Mouse (Mus musculus) intestine, postnatal 0 days (tissue): ENCODE measurements at regions not wholly inside any gene's neighbourhood (a gene's known extent, or its start where the extent isn't known, plus 50 kb on each side); places are given as distances from the start of the nearest gene placed in this dataset.

Source experiments
- ATAC-seq: fragments of 200-750 bp; cut with Nextera tagmentation; 2 replicates; pipeline ENCODE4 v1.8.0; 2017; ENCODE audit warnings: mild to moderate bottlenecking, moderate TSS enrichment, moderate library complexity
- H3K27ac ChIP-seq: fragments of 300-500 bp; sonication (generic); 2 replicates; pipeline ENCODE4 v1.5.1; 2014; ENCODE audit warnings: mild to moderate bottlenecking, low read depth, low read length, moderate library complexity
- H3K27me3 ChIP-seq: fragments of 300-500 bp; sonication (generic); replicated peaks from 2 replicates; pipeline ENCODE4 v1.6.1; 2014; ENCODE audit warnings: low read length, mixed read lengths; ENCODE audit not compliant: control insufficient read depth, insufficient read depth
- H3K36me3 ChIP-seq: fragments of 300-500 bp; sonication (generic); 2 replicates; pipeline ENCODE4 v1.6.1; 2014; ENCODE audit warnings: mild to moderate bottlenecking, moderate library complexity; ENCODE audit not compliant: control insufficient read depth, insufficient read depth
- H3K4me1 ChIP-seq: fragments of 300-500 bp; sonication (generic); replicated peaks from 2 replicates; pipeline ENCODE4 v1.6.1; 2014; ENCODE audit warnings: antibody characterized with exemption, low read length, mixed read lengths; ENCODE audit not compliant: control insufficient read depth, insufficient read depth
- H3K4me2 ChIP-seq: fragments of 300-500 bp; sonication (generic); replicated peaks from 2 replicates; pipeline ENCODE4 v1.6.1; 2014; ENCODE audit warnings: low read depth, mild to moderate bottlenecking, moderate library complexity
- H3K4me3 ChIP-seq: fragments of 300-500 bp; sonication (generic); 2 replicates; pipeline ENCODE4 v1.5.1; 2014; ENCODE audit warnings: low read depth, low read length
- H3K9ac ChIP-seq: fragments of 300-500 bp; sonication (generic); 2 replicates; pipeline ENCODE4 v1.6.1; 2014; ENCODE audit warnings: mild to moderate bottlenecking, low read depth, low read length
- H3K9me3 ChIP-seq: fragments of 300-500 bp; sonication (generic); 2 replicates; pipeline ENCODE4 v1.6.1; 2016; ENCODE audit warnings: mixed run types; ENCODE audit not compliant: control insufficient read depth
- CTCF ChIP-seq: sonication (generic); IDR thresholded peaks from 2 replicates; pipeline ENCODE4 v1.5.1; 2016; ENCODE audit warnings: low read depth, mild to moderate bottlenecking, control low read depth, antibody characterized with exemption, moderate library complexity
- WGBS: fragments of 180-500 bp; shearing (Covaris S2); extraction: QIAGEN DNeasy Blood & Tissue Kit; methylation state at CpG from one replicate; pipeline ENCODE4 v1.1.7; 2014; 5-methylcytosine and 5-hydroxymethylcytosine counted together

DNA sequence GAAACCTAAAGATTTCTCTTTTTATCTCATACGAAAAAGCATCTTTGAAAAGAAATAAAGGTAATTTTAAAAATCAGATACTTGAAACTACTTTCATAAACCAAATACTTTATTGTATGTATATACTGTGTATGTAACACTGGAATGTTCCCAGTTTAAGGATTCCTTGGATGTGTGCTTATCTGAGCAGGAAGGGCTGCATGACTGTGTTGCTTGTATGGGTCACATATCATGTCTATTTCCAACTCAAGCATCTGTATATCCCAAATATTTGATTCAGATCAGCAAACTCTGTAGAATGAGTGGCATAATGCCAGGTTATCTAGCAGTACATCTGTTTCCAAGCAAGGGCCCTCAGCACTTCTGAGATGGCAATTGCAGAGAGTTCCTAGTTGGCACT is 330.1 kb downstream of the Inhba start:
- no peaks in the 10 kb centered on the region for H3K36me3 ChIP-seq
- no peak overlapping the region for H3K9ac ChIP-seq
- no peak overlapping the region for H3K27ac ChIP-seq
- WGBS = 87% methylated on average over 1 of the region's 1 CpGs
- no peak overlapping the region for H3K4me3 ChIP-seq
- H3K4me2 ChIP-seq = no peak overlapping the region
- no peaks in the 10 kb centered on the region for H3K9me3 ChIP-seq
- ATAC-seq = no peak
- no peaks in the 10 kb centered on the region for H3K4me1 ChIP-seq
- no peaks in the 10 kb centered on the region for H3K27me3 ChIP-seq
- TF ChIP-seq CTCF = no peak

DNA sequence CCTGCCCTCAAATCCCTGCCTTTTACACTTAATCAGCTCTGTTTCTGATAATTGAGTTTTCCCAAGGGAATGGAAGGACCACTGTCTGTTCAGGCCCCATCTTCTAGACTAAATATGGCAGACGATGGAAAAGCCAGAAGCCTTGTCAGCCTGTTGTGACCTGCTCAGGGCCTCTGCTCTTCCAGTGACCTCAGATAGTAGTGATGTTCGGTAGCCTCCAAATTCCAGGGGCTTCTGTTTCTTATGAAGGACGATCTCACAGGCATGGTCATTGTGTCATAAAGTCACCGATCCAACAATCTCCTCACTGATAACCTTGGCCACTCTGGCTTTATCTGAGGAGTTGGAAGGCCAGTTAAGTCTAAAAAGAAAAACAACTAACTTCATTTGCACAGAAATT is 330.5 kb downstream of the Inhba start:
- Histone ChIP-seq H3K4me3 (no peak overlapping the region), H3K9me3 (no peaks in the 10 kb centered on the region), H3K27ac (no peak overlapping the region), H3K9ac (no peak overlapping the region), H3K4me1 (no peaks in the 10 kb centered on the region), H3K36me3 (no peaks in the 10 kb centered on the region), H3K4me2 (no peak overlapping the region), H3K27me3 (no peaks in the 10 kb centered on the region)
- no peak for ATAC-seq
- TF ChIP-seq CTCF = no peak
- 49% methylated on average over 4 of the region's 4 CpGs for WGBS

DNA sequence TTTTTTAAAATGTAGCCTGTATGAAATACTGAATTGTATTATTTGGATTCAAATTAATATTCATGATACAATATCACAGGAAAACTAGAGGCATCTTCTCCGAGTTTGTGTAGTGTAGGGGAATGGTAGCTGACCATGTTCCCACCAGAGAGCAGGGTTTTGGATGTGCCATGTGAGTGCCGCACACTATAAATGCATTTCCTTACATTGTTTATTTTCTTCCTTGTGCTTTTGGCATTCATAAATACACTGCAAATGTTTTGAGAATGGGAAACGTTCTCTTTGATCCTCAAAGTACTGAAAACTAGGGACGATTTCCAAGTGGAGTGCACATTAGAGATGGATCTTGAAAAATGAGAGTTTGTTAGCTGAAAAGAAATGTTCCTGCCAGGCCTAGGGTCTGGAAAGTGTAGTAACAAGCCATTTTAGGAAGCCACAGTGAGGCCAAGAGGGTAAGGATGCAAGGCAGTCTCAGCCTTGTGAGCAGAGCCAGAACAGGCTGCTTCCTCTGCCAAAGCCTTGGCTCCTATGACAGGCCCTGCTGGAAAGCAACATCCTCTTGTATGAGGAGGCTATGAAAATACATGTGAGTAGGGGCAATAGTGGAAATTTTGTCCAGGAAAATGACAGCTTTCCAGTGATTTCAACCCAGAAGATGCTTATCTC is 331.8 kb downstream of the Inhba start:
- Histone ChIP-seq H3K4me2 (no peak overlapping the region), H3K4me1 (no peaks in the 10 kb centered on the region), H3K27me3 (no peaks in the 10 kb centered on the region), H3K27ac (no peak overlapping the region), H3K9me3 (no peaks in the 10 kb centered on the region), H3K4me3 (no peak overlapping the region), H3K9ac (no peak overlapping the region), H3K36me3 (no peaks in the 10 kb centered on the region)
- ATAC-seq = no peak
- no peak for TF ChIP-seq CTCF
- WGBS = 71% methylated on average over 4 of the region's 4 CpGs

DNA sequence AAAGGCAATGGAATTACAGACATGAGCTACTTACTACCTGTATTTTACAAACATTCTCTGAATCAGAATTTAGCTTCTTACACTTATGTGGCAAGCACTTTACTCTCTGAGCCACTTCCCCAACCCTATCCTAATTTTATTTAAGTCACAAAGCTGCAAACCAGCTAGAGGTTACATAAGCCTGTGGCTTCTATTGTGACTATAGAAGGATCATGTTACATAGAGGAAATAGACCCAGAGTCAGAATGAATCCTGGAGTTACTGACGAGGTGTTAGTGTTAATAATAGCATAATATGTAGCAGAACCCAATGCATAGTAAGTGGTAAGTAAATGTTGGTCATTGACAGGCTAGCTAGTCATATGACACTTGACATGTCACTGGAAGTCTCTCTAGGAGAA is 337.7 kb downstream of the Inhba start:
- 24% methylated on average over 1 of the region's 1 CpGs for WGBS
- Histone ChIP-seq H3K27ac (no peak overlapping the region), H3K36me3 (no peaks in the 10 kb centered on the region), H3K9ac (no peak overlapping the region), H3K4me2 (no peak overlapping the region), H3K4me1 (no peaks in the 10 kb centered on the region), H3K4me3 (no peak overlapping the region), H3K9me3 (no peaks in the 10 kb centered on the region), H3K27me3 (no peaks in the 10 kb centered on the region)
- no peak for TF ChIP-seq CTCF
- no peak for ATAC-seq

DNA sequence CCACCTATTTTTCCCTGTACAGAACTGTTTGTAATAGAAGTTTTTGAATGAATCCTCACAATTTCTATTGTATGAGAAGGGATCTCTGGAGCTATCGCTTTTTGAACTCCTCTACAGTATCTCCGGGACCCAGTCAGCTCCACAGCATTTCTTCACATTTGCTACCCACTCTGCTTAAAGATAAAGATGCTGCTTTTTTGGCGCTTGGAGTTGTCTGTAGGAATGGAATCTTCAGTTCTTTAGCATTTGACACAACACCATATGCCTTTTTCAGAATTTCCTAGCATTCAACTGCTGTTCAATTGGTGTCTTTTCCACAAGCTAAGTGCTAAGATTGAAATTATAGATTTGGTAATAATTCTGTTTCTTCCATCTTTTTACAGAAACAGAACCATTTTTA is 338.4 kb downstream of the Inhba start:
- Histone ChIP-seq H3K36me3 (no peaks in the 10 kb centered on the region), H3K4me3 (no peak overlapping the region), H3K27me3 (no peaks in the 10 kb centered on the region), H3K4me1 (no peaks in the 10 kb centered on the region), H3K9me3 (no peaks in the 10 kb centered on the region), H3K27ac (no peak overlapping the region), H3K9ac (no peak overlapping the region), H3K4me2 (no peak overlapping the region)
- TF ChIP-seq CTCF = no peak
- no peak for ATAC-seq
- WGBS = 87% methylated on average over 3 of the region's 3 CpGs

DNA sequence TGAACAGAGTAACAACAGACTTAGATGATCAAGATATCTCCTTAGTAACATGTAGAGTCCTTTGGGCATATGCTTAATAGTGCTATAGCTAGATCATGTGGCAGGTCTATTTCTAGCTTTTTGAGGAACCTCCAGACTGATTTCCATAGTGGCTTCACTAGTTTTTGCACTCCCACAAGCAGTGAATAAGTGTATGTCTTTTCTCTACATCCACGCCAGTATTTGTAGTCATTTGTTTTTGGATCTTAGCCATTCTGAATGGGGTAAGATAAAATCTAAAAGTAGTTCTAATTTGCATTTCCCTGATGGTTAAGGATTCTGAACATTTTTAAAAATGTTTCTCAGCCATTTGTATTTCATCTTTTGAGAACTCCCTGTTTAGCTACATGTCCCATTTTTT is 343.7 kb downstream of the Inhba start:
- Histone ChIP-seq H3K9ac (no peak overlapping the region), H3K4me1 (no peaks in the 10 kb centered on the region), H3K36me3 (no peaks in the 10 kb centered on the region), H3K27ac (no peak overlapping the region), H3K4me3 (no peak overlapping the region), H3K27me3 (no peaks in the 10 kb centered on the region), H3K4me2 (no peak overlapping the region), H3K9me3 (no peaks in the 10 kb centered on the region)
- WGBS = 73% methylated on average over 1 of the region's 1 CpGs
- no peak for ATAC-seq
- no peak for TF ChIP-seq CTCF

DNA sequence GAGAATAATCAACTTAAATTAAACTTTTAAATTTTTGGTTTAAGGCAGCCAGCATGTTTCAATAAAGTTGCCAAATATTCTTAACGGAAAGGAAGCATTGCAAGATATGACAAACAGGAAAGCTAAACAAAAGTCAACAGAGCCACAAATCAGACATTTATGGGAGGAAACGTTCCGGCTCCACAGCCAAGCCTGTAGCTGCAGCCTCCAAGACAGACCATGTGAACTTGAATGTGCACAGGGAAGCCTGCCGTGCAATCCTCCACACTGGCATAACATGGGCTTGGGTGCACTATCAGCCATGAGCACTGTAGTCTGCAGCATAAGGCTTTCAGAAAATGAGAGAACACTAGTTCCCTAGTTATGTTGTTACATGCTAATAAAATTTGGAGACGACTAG is 367.8 kb downstream of the Inhba start:
- no peak overlapping the region for H3K4me3 ChIP-seq
- H3K27me3 ChIP-seq = no peaks in the 10 kb centered on the region
- no peak for TF ChIP-seq CTCF
- no peak overlapping the region for H3K27ac ChIP-seq
- no peak overlapping the region for H3K4me2 ChIP-seq
- no peaks in the 10 kb centered on the region for H3K4me1 ChIP-seq
- ATAC-seq = no peak
- WGBS = 62% methylated on average over 5 of the region's 5 CpGs
- H3K36me3 ChIP-seq = no peaks in the 10 kb centered on the region
- H3K9me3 ChIP-seq = no peaks in the 10 kb centered on the region
- H3K9ac ChIP-seq = no peak overlapping the region
